ENCODE assay signal across 21 mouse cellular contexts in genomic region chr9:36876787-36877186, GRCm38 (mm10). TPM values are rescaled to one million over a fixed set of nuclear protein-coding genes. Genes with fewer than 3 reads are reported as not detected.
DNase-seq lines count a peak whose midpoint lies in the region; ATAC-seq and TF ChIP-seq lines count a peak whose summit lies in the region.
"Had no signal": no experiment of that assay in that cellular context is flagged by ENCODE, and none has a peak within 500 bp of the region (broad histone marks: within the 10 kb centered on the region; RNA-seq: fewer than 3 reads in every experiment).

No protein-coding gene starts in this region.

- H3K9me3 ChIP-seq in forebrain, postnatal 0 days (ENCODE audit: low read length) = no peaks in the 10 kb centered on the region
- H3K9me3 ChIP-seq in forebrain, embryonic 12.5 days = no peaks in the 10 kb centered on the region
- H3K9me3 ChIP-seq in MEL (replicated peaks; ENCODE audit: insufficient read depth, low read length) = no peaks in the 10 kb centered on the region
- H3K9me3 ChIP-seq: embryonic facial prominence, embryonic 12.5 days; heart, embryonic 10.5 days; heart, embryonic 15.5 days had no signal

- TF ChIP-seq RAD21 in MEL (IDR thresholded peaks at IDR 0.05; ENCODE audit: low read depth, low read length) = no peak

- TF ChIP-seq CTCF in forebrain, postnatal 0 days (IDR thresholded peaks at IDR 0.05; ENCODE audit: low read depth) = 0 out of 2 replicates have a peak, but pooled peaks have one; percentile 29
- peak; percentile 37 for TF ChIP-seq CTCF in left cerebral cortex, adult 2 months (IDR thresholded peaks at IDR 0.05)
- TF ChIP-seq CTCF in MEL (IDR thresholded peaks at IDR 0.05 in 2 of 3, conservative IDR thresholded peaks at IDR 0.05 in 1 of 3; ENCODE audit: control insufficient read depth in 1 of 3, insufficient read depth in 1 of 3, low read depth in 2 of 3, low read length in 3 of 3, poor library complexity in 1 of 3, severe bottlenecking in 1 of 3) = peak in 2 of 3 experiments; percentile 7 to 20; a peak in 2 of 6 replicates
- peak; percentile 11; the same call in 1 of the 2 replicates for TF ChIP-seq CTCF in brain, embryonic 14.5 days (IDR thresholded peaks at IDR 0.05; ENCODE audit: borderline replicate concordance, extremely low read depth, insufficient read depth, insufficient read length)

- no peak overlapping the region for H3K27ac ChIP-seq in forebrain, postnatal 0 days (ENCODE audit: low read depth, low read length)
- no peak overlapping the region for H3K27ac ChIP-seq in forebrain, embryonic 12.5 days
- no peak overlapping the region for H3K27ac ChIP-seq in left cerebral cortex, adult 2 months
- H3K27ac ChIP-seq in MEL (ENCODE audit: control insufficient read depth, low read depth, low read length) = no peak overlapping the region
- H3K27ac ChIP-seq: embryonic facial prominence, embryonic 12.5 days; heart, embryonic 10.5 days; heart, embryonic 15.5 days; hindbrain, embryonic 14.5 days had no signal

- intact Hi-C loops in left cerebral cortex, adult 2 months (cut with DNase I) = no loop called here

- peaks cover 6% of the 10 kb centered on the region for H3K4me1 ChIP-seq in forebrain, postnatal 0 days (ENCODE audit: insufficient read depth)
- H3K4me1 ChIP-seq in forebrain, embryonic 12.5 days = peaks cover 12% of the 10 kb centered on the region
- no peaks in the 10 kb centered on the region for H3K4me1 ChIP-seq in MEL (ENCODE audit: control insufficient read depth in 1 of 2, insufficient read depth in 2 of 2, low read length in 2 of 2)
- H3K4me1 ChIP-seq: embryonic facial prominence, embryonic 12.5 days; heart, embryonic 15.5 days had no signal

- H3K4me3 ChIP-seq in forebrain, postnatal 0 days (ENCODE audit: low read depth, low read length) = no peak overlapping the region
- no peak overlapping the region for H3K4me3 ChIP-seq in forebrain, embryonic 12.5 days (replicated peaks)
- no peak overlapping the region for H3K4me3 ChIP-seq in left cerebral cortex, adult 2 months
- H3K4me3 ChIP-seq in MEL (ENCODE audit: control insufficient read depth in 1 of 2, insufficient read depth in 1 of 2, low read depth in 2 of 2, low read length in 2 of 2) = no peak overlapping the region
- H3K4me3 ChIP-seq: embryonic facial prominence, embryonic 12.5 days; heart, embryonic 10.5 days; heart, embryonic 15.5 days had no signal

- no peak for ATAC-seq in forebrain, postnatal 0 days
- ATAC-seq in forebrain, embryonic 12.5 days (ENCODE audit: low FRiP score) = no peak
- ATAC-seq in granulocyte monocyte progenitor cell, adult 5-6 weeks (replicated peaks; ENCODE audit: poor library complexity, severe bottlenecking) = no peak
- ATAC-seq: activated CD4-positive, CD25-positive, alpha-beta regulatory T cell, adult 4 months; forebrain, embryonic 16.5 days; intestine, embryonic 16.5 days had no signal

- no peak for TF ChIP-seq POLR2A in MEL (IDR thresholded peaks at IDR 0.05; ENCODE audit: control insufficient read depth in 1 of 2, insufficient read depth in 1 of 2, low read depth in 1 of 2, low read length in 2 of 2, poor library complexity in 1 of 2)
- TF ChIP-seq POLR2A in brain, embryonic 14.5 days (IDR thresholded peaks at IDR 0.05; ENCODE audit: borderline replicate concordance, extremely low read depth, insufficient read depth, insufficient read length, poor library complexity, severe bottlenecking) = no peak

- peaks cover 72% of the 10 kb centered on the region for H3K36me3 ChIP-seq in forebrain, postnatal 0 days (ENCODE audit: insufficient read depth)
- peaks cover 84% of the 10 kb centered on the region for H3K36me3 ChIP-seq in forebrain, embryonic 12.5 days (replicated peaks)
- H3K36me3 ChIP-seq in MEL (ENCODE audit: control insufficient read depth in 1 of 2, insufficient read depth in 2 of 2, low read length in 2 of 2) = no peaks in the 10 kb centered on the region
- H3K36me3 ChIP-seq: heart, embryonic 10.5 days; heart, embryonic 15.5 days had no signal

- DNase-seq in forebrain, postnatal 0 days = no peak
- no peak for DNase-seq in left cerebral cortex, adult 2 months (ENCODE audit: extremely low spot score in 1 of 2, low spot score in 2 of 2)
- no peak for DNase-seq in left cerebral cortex, adult 11 months (ENCODE audit: low spot score)
- no peak for DNase-seq in MEL (ENCODE audit: low read depth, low spot score)
- DNase-seq in brain, embryonic 14.5 days (ENCODE audit: low read depth) = no peak
- DNase-seq in thymus, adult 18-20 months = no peak
- DNase-seq: adrenal gland, postnatal 14 days; cerebellum, adult 2 months; cerebellum, postnatal 10 days; gastrocnemius, postnatal 36 days; heart, adult 18-20 months; heart, postnatal 14 days had no signal

- no peaks in the 10 kb centered on the region for H3K27me3 ChIP-seq in forebrain, postnatal 0 days (ENCODE audit: insufficient read depth, low read length)
- no peaks in the 10 kb centered on the region for H3K27me3 ChIP-seq in forebrain, embryonic 12.5 days
- peaks cover 1 to 2% of the 10 kb centered on the region in 2 experiments for H3K27me3 ChIP-seq in MEL (ENCODE audit: control insufficient read depth in 1 of 2, insufficient read depth in 2 of 2, low read length in 2 of 2)
- H3K27me3 ChIP-seq: embryonic facial prominence, embryonic 12.5 days; heart, embryonic 15.5 days had no signal

- TF ChIP-seq EP300 in MEL (IDR thresholded peaks at IDR 0.05; ENCODE audit: low read depth in 1 of 2, low read length in 2 of 2) = no peak

- H3K4me2 ChIP-seq in forebrain, postnatal 0 days (ENCODE audit: low read depth) = no peak overlapping the region
- H3K4me2 ChIP-seq in forebrain, embryonic 12.5 days = no peak overlapping the region
- H3K4me2 ChIP-seq: embryonic facial prominence, embryonic 12.5 days; heart, embryonic 15.5 days; hindbrain, embryonic 14.5 days had no signal

- H3K79me2 ChIP-seq in MEL (ENCODE audit: control insufficient read depth, insufficient read depth, low read length, poor library complexity) = no peaks in the 10 kb centered on the region

- no peak overlapping the region for H3K9ac ChIP-seq in forebrain, postnatal 0 days
- H3K9ac ChIP-seq in forebrain, embryonic 12.5 days = no peak overlapping the region
- H3K9ac ChIP-seq in MEL (ENCODE audit: control insufficient read depth, low read depth, low read length, poor library complexity, severe bottlenecking) = no peak overlapping the region
- H3K9ac ChIP-seq: embryonic facial prominence, embryonic 12.5 days; heart, embryonic 15.5 days; hindbrain, embryonic 14.5 days had no signal

TF ChIP-seq in MEL, 35 proteins besides CTCF, POLR2A, EP300 and RAD21:
- no peak for TF ChIP-seq NELFE (IDR thresholded peaks at IDR 0.05; ENCODE audit: low read depth, low read length)
- no peak for TF ChIP-seq MAX (IDR thresholded peaks at IDR 0.05; ENCODE audit: low read length)
- TF ChIP-seq BHLHE40 (IDR thresholded peaks at IDR 0.05; ENCODE audit: borderline replicate concordance, low read depth, low read length) = no peak
- TF ChIP-seq GATA1 (IDR thresholded peaks at IDR 0.05; ENCODE audit: low read depth, low read length) = no peak
- TF ChIP-seq ZMIZ1 (IDR thresholded peaks at IDR 0.05; ENCODE audit: low read depth, low read length) = no peak
- TF ChIP-seq MAFK (IDR thresholded peaks at IDR 0.05; ENCODE audit: borderline replicate concordance, low read depth, low read length) = no peak
- TF ChIP-seq TBP (IDR thresholded peaks at IDR 0.05; ENCODE audit: low read depth, low read length) = no peak
- no peak for TF ChIP-seq MAZ (IDR thresholded peaks at IDR 0.05; ENCODE audit: low read depth, low read length)
- no peak for TF ChIP-seq RCOR1 (IDR thresholded peaks at IDR 0.05; ENCODE audit: low read depth, low read length)
- no peak for TF ChIP-seq E2F4 (IDR thresholded peaks at IDR 0.05; ENCODE audit: borderline replicate concordance, low read depth, low read length)
- TF ChIP-seq CHD1 (IDR thresholded peaks at IDR 0.05; ENCODE audit: low read depth, low read length) = no peak
- TF ChIP-seq TCF12 (IDR thresholded peaks at IDR 0.05; ENCODE audit: low read depth, low read length) = no peak
- TF ChIP-seq JUND (IDR thresholded peaks at IDR 0.05; ENCODE audit: low read depth, low read length) = no peak
- no peak for TF ChIP-seq POLR2AphosphoS5 (IDR thresholded peaks at IDR 0.05; ENCODE audit: borderline replicate concordance, low read depth, low read length)
- TF ChIP-seq MYB (IDR thresholded peaks at IDR 0.05; ENCODE audit: low read depth, low read length) = no peak
- no peak for TF ChIP-seq ETS1 (IDR thresholded peaks at IDR 0.05; ENCODE audit: low read depth, low read length)
- no peak for TF ChIP-seq HCFC1 (IDR thresholded peaks at IDR 0.05; ENCODE audit: low read depth, low read length)
- no peak for TF ChIP-seq POLR2AphosphoS2 (IDR thresholded peaks at IDR 0.05; ENCODE audit: low read length)
- no peak for TF ChIP-seq ZNF384 (IDR thresholded peaks at IDR 0.05; ENCODE audit: low read depth, low read length)
- no peak for TF ChIP-seq USF2 (IDR thresholded peaks at IDR 0.05; ENCODE audit: borderline replicate concordance in 1 of 2, insufficient read depth in 1 of 2, low read depth in 1 of 2, low read length in 2 of 2)

RNA-seq across cellular contexts. Expression of gene Fez1, which starts 55.1 kb away (rescaled TPM):
- total RNA-seq in forebrain, postnatal 0 days (2014; rRNA removed) = 586 and 786 TPM in 2 replicates
- polyA plus RNA-seq in forebrain, postnatal 0 days (2015; fragmentation: Nextera tagmentation; extraction: Ambion mirVana) = 644 and 657 TPM in 2 replicates
- polyA plus RNA-seq in forebrain, embryonic 12.5 days (2016; fragmentation: Nextera tagmentation; extraction: Ambion mirVana) = 446 and 473 TPM in 2 replicates
- total RNA-seq in left cerebral cortex, adult 2 months (2021) = 100 to 1,000 TPM; 241 to 261 TPM
- not detected in 2 replicates for total RNA-seq in MEL (2012; rRNA removed)
- not detected for polyA plus RNA-seq in MEL (2012; ENCODE audit: insufficient read depth in 1 of 2, insufficient read length in 2 of 2, low read depth in 1 of 2, low replicate concordance in 2 of 2, missing spikeins in 1 of 2)
- polyA plus RNA-seq in brain, embryonic 14.5 days (2012; rRNA removed) = 326 and 357 TPM in 2 replicates
- total RNA-seq in granulocyte monocyte progenitor cell, adult 5-6 weeks (2014; fragmentation: Nextera tagmentation) = not detected in 2 replicates
- total RNA-seq in granulocyte monocyte progenitor cell, adult 5-6 weeks (2017) = not detected in 2 replicates
- polyA plus RNA-seq: activated CD4-positive, CD25-positive, alpha-beta regulatory T cell, adult 4 months had no signal

Comparison
In these comparisons a context has a peak if more than half of its experiments do, and no peak if none do; other contexts are left out.
1. RNA of gene Fez1, which starts 55.1 kb away (total RNA-seq): 586 to 786 TPM in forebrain, postnatal 0 days and 241 to 261 TPM in left cerebral cortex, adult 2 months; not detected in MEL and not detected in granulocyte monocyte progenitor cell, adult 5-6 weeks; every median in the first group is over 100 times any median in the second.
2. Peak in every context shown above with its lines, with median percentiles within 50 percentile points of each other: CTCF ChIP-seq.